Comparison of ENCODE assay signal across 8 mouse cellular contexts in genomic region chr3:89999830-90000229, GRCm38 (mm10). TPM values are rescaled to one million over a fixed set of nuclear protein-coding genes. Genes with fewer than 3 reads are reported as not detected.
DNase-seq lines count a peak whose midpoint lies in the region; ATAC-seq and TF ChIP-seq lines count a peak whose summit lies in the region.

No protein-coding gene starts in this region.

- H3K4me3 ChIP-seq in heart, postnatal 0 days (ENCODE audit: low read depth, low read length), result no peak overlapping the region
- no peak overlapping the region for H3K4me3 ChIP-seq in midbrain, embryonic 12.5 days
- no peak overlapping the region for H3K4me3 ChIP-seq in midbrain, embryonic 13.5 days (replicated peaks)
- H3K4me3 ChIP-seq in limb, embryonic 14.5 days (replicated peaks; ENCODE audit: low read length), result peak overlapping the region; percentile 79; the same call in 1 of the 2 replicates
- H3K4me3 ChIP-seq in stomach, embryonic 14.5 days (ENCODE audit: low read depth, low read length), result no peak overlapping the region

- H3K9me3 ChIP-seq in heart, postnatal 0 days (replicated peaks; ENCODE audit: control insufficient read depth, low read length), result no peaks in the 10 kb centered on the region
- H3K9me3 ChIP-seq in midbrain, embryonic 12.5 days, result no peaks in the 10 kb centered on the region
- no peaks in the 10 kb centered on the region for H3K9me3 ChIP-seq in midbrain, embryonic 13.5 days
- H3K9me3 ChIP-seq in limb, embryonic 14.5 days (ENCODE audit: control insufficient read depth, low read length), result no peaks in the 10 kb centered on the region
- no peaks in the 10 kb centered on the region for H3K9me3 ChIP-seq in stomach, embryonic 14.5 days (ENCODE audit: control insufficient read depth, low read depth, low read length)

- TF ChIP-seq CTCF in heart, postnatal 0 days (IDR thresholded peaks at IDR 0.05; ENCODE audit: low read depth), result no peak

- peaks cover 8% of the 10 kb centered on the region; the same call in 1 of the 2 replicates for H3K4me1 ChIP-seq in heart, postnatal 0 days (ENCODE audit: control insufficient read depth, insufficient read depth)
- H3K4me1 ChIP-seq in midbrain, embryonic 12.5 days, result peaks cover 18% of the 10 kb centered on the region
- H3K4me1 ChIP-seq in midbrain, embryonic 13.5 days (replicated peaks), result peaks cover 24% of the 10 kb centered on the region
- peaks cover 12% of the 10 kb centered on the region for H3K4me1 ChIP-seq in limb, embryonic 14.5 days (ENCODE audit: control insufficient read depth, insufficient read depth, low read length)
- H3K4me1 ChIP-seq in stomach, embryonic 14.5 days (ENCODE audit: control insufficient read depth, insufficient read depth, low read length), result no peaks in the 10 kb centered on the region; the same call in 1 of the 2 replicates

- no peaks in the 10 kb centered on the region for H3K27me3 ChIP-seq in heart, postnatal 0 days (ENCODE audit: control insufficient read depth, insufficient read depth, low read length)
- no peaks in the 10 kb centered on the region for H3K27me3 ChIP-seq in midbrain, embryonic 12.5 days
- H3K27me3 ChIP-seq in midbrain, embryonic 13.5 days, result no peaks in the 10 kb centered on the region
- H3K27me3 ChIP-seq in limb, embryonic 14.5 days (ENCODE audit: control insufficient read depth, insufficient read depth, low read length), result no peaks in the 10 kb centered on the region
- no peaks in the 10 kb centered on the region for H3K27me3 ChIP-seq in stomach, embryonic 14.5 days (ENCODE audit: control insufficient read depth, insufficient read depth, low read length)

- no peak for ATAC-seq in heart, postnatal 0 days (ENCODE audit: insufficient read depth, low read depth)
- ATAC-seq in midbrain, embryonic 12.5 days (ENCODE audit: low FRiP score, low read depth), result no peak
- no peak for ATAC-seq in midbrain, embryonic 13.5 days
- no peak for ATAC-seq in limb, embryonic 14.5 days (ENCODE audit: low FRiP score, low read depth)
- ATAC-seq in stomach, embryonic 14.5 days (ENCODE audit: insufficient number of reproducible peaks, insufficient read depth, low FRiP score, low read depth), result no peak

- H3K27ac ChIP-seq in heart, postnatal 0 days (ENCODE audit: low read depth), result peak overlapping the region; percentile 77; the same call in 1 of the 2 replicates
- no peak overlapping the region for H3K27ac ChIP-seq in midbrain, embryonic 12.5 days (replicated peaks)
- H3K27ac ChIP-seq in midbrain, embryonic 13.5 days, result no peak overlapping the region; the same call in 1 of the 2 replicates
- peak overlapping the region; percentile 94 for H3K27ac ChIP-seq in limb, embryonic 14.5 days (replicated peaks; ENCODE audit: low read depth, low read length)
- peak overlapping the region; percentile 4; the same call in 1 of the 2 replicates for H3K27ac ChIP-seq in stomach, embryonic 14.5 days (ENCODE audit: low read length)

- 86% methylated on average over 4 of the region's 4 CpGs for WGBS in heart, postnatal 0 days
- 85% methylated on average over 4 of the region's 4 CpGs for WGBS in midbrain, embryonic 12.5 days
- 88% methylated on average over 4 of the region's 4 CpGs for WGBS in midbrain, embryonic 13.5 days
- WGBS in limb, embryonic 14.5 days, result 74% methylated on average over 4 of the region's 4 CpGs
- 86% methylated on average over 4 of the region's 4 CpGs for WGBS in stomach, embryonic 14.5 days

- no peak for TF ChIP-seq EP300 in heart, postnatal 0 days (IDR thresholded peaks at IDR 0.05; ENCODE audit: low read depth)

- no peak for TF ChIP-seq POLR2A in limb, embryonic 14.5 days (IDR thresholded peaks at IDR 0.05; ENCODE audit: borderline replicate concordance, extremely low read depth, insufficient read depth, insufficient read length)

- H3K9ac ChIP-seq in heart, postnatal 0 days (replicated peaks; ENCODE audit: low read depth, low read length), result no peak overlapping the region
- H3K9ac ChIP-seq in midbrain, embryonic 12.5 days (replicated peaks), result 0 out of 2 replicates have a peak overlapping the region, but pooled peaks have one; percentile 77
- no peak overlapping the region for H3K9ac ChIP-seq in midbrain, embryonic 13.5 days (replicated peaks)
- peak overlapping the region; percentile 78; the same call in 1 of the 2 replicates for H3K9ac ChIP-seq in limb, embryonic 14.5 days (ENCODE audit: low read depth, low read length, severe bottlenecking)
- no peak overlapping the region for H3K9ac ChIP-seq in stomach, embryonic 14.5 days (replicated peaks; ENCODE audit: low read depth, low read length)

- no peak overlapping the region for H3K4me2 ChIP-seq in heart, postnatal 0 days (ENCODE audit: low read depth, low read length)
- no peak overlapping the region for H3K4me2 ChIP-seq in midbrain, embryonic 12.5 days (replicated peaks)
- no peak overlapping the region for H3K4me2 ChIP-seq in midbrain, embryonic 13.5 days (replicated peaks)
- H3K4me2 ChIP-seq in limb, embryonic 14.5 days (replicated peaks; ENCODE audit: low read depth, low read length, severe bottlenecking), result peak overlapping the region; percentile 58
- no peak overlapping the region for H3K4me2 ChIP-seq in stomach, embryonic 14.5 days (replicated peaks; ENCODE audit: low read depth, low read length)

- no peak for DNase-seq in heart, postnatal 0 days (ENCODE audit: low spot score)
- DNase-seq in heart, adult 18-20 months, result no peak
- no peak for DNase-seq in limb, embryonic 14.5 days (ENCODE audit: low spot score)
- no peak for DNase-seq in cerebellum, postnatal 4 days (ENCODE audit: low spot score in 2 of 2)
- no peak for DNase-seq in cerebellum, postnatal 25 days

- peaks cover 47% of the 10 kb centered on the region for H3K36me3 ChIP-seq in heart, postnatal 0 days (replicated peaks; ENCODE audit: control insufficient read depth, insufficient read depth, low read length)
- H3K36me3 ChIP-seq in midbrain, embryonic 12.5 days, result peaks cover 49% of the 10 kb centered on the region
- H3K36me3 ChIP-seq in midbrain, embryonic 13.5 days, result peaks cover 48% of the 10 kb centered on the region
- peaks cover 68% of the 10 kb centered on the region for H3K36me3 ChIP-seq in limb, embryonic 14.5 days (ENCODE audit: control insufficient read depth, insufficient read depth, low read length)
- peaks cover 42% of the 10 kb centered on the region for H3K36me3 ChIP-seq in stomach, embryonic 14.5 days (ENCODE audit: control insufficient read depth, insufficient read depth, low read length)

RNA-seq across cellular contexts. Expression of gene Hax1, which starts 1.2 kb away (rescaled TPM):
- 37.9 and 45.0 TPM in 2 replicates for total RNA-seq in heart, postnatal 0 days (2014; rRNA removed; ENCODE audit: low replicate concordance)
- polyA plus RNA-seq in heart, postnatal 0 days (2015; fragmentation: Nextera tagmentation; extraction: Ambion mirVana), result 64.2 and 70.3 TPM in 2 replicates
- 10 to 100 TPM; 46.1 to 48.5 TPM for total RNA-seq in heart, adult 18-20 months (2021)
- polyA plus RNA-seq in midbrain, embryonic 12.5 days (2016; fragmentation: Nextera tagmentation; extraction: Ambion mirVana), result 149 and 150 TPM in 2 replicates
- polyA plus RNA-seq in midbrain, embryonic 13.5 days (2015; fragmentation: Nextera tagmentation; extraction: Ambion mirVana), result 139 and 148 TPM in 2 replicates
- 110 and 121 TPM in 2 replicates for polyA plus RNA-seq in limb, embryonic 14.5 days (2012; rRNA removed)
- 135 and 139 TPM in 2 replicates for polyA plus RNA-seq in limb, embryonic 14.5 days (2014; fragmentation: Nextera tagmentation; extraction: Ambion mirVana)
- polyA plus RNA-seq in stomach, embryonic 14.5 days (2014; fragmentation: Nextera tagmentation; extraction: Ambion mirVana), result 122 and 123 TPM in 2 replicates

RNA-seq across cellular contexts. Expression of gene Atp8b2, which starts 36.5 kb away (rescaled TPM):
- total RNA-seq in heart, postnatal 0 days (2014; rRNA removed; ENCODE audit: low replicate concordance), result 38.9 and 52.4 TPM in 2 replicates
- 4.5 and 5.2 TPM in 2 replicates for polyA plus RNA-seq in heart, postnatal 0 days (2015; fragmentation: Nextera tagmentation; extraction: Ambion mirVana)
- 10 to 100 TPM; 14.7 to 14.9 TPM for total RNA-seq in heart, adult 18-20 months (2021)
- polyA plus RNA-seq in midbrain, embryonic 12.5 days (2016; fragmentation: Nextera tagmentation; extraction: Ambion mirVana), result 16.5 and 17.3 TPM in 2 replicates
- polyA plus RNA-seq in midbrain, embryonic 13.5 days (2015; fragmentation: Nextera tagmentation; extraction: Ambion mirVana), result 11.7 and 12.6 TPM in 2 replicates
- 88.4 and 110 TPM in 2 replicates for polyA plus RNA-seq in limb, embryonic 14.5 days (2012; rRNA removed)
- 20.5 and 24.6 TPM in 2 replicates for polyA plus RNA-seq in limb, embryonic 14.5 days (2014; fragmentation: Nextera tagmentation; extraction: Ambion mirVana)
- 19.0 and 21.0 TPM in 2 replicates for polyA plus RNA-seq in stomach, embryonic 14.5 days (2014; fragmentation: Nextera tagmentation; extraction: Ambion mirVana)

RNA-seq across cellular contexts. Expression of gene 4933434E20Rik, which starts 51.6 kb away (rescaled TPM):
- total RNA-seq in heart, postnatal 0 days (2014; rRNA removed; ENCODE audit: low replicate concordance), result 111 and 183 TPM in 2 replicates
- polyA plus RNA-seq in heart, postnatal 0 days (2015; fragmentation: Nextera tagmentation; extraction: Ambion mirVana), result 151 and 165 TPM in 2 replicates
- total RNA-seq in heart, adult 18-20 months (2021), result 10 to 100 TPM; 92.4 to 97.6 TPM
- polyA plus RNA-seq in midbrain, embryonic 12.5 days (2016; fragmentation: Nextera tagmentation; extraction: Ambion mirVana), result 185 and 204 TPM in 2 replicates
- 241 and 251 TPM in 2 replicates for polyA plus RNA-seq in midbrain, embryonic 13.5 days (2015; fragmentation: Nextera tagmentation; extraction: Ambion mirVana)
- polyA plus RNA-seq in limb, embryonic 14.5 days (2012; rRNA removed), result 62.2 and 69.4 TPM in 2 replicates
- polyA plus RNA-seq in limb, embryonic 14.5 days (2014; fragmentation: Nextera tagmentation; extraction: Ambion mirVana), result 133 and 139 TPM in 2 replicates
- polyA plus RNA-seq in stomach, embryonic 14.5 days (2014; fragmentation: Nextera tagmentation; extraction: Ambion mirVana), result 157 and 162 TPM in 2 replicates

RNA-seq across cellular contexts. Expression of gene Ubap2l, which starts 52.6 kb away (rescaled TPM):
- total RNA-seq in heart, postnatal 0 days (2014; rRNA removed; ENCODE audit: low replicate concordance), result 64.2 and 69.7 TPM in 2 replicates
- 88.9 and 92.0 TPM in 2 replicates for polyA plus RNA-seq in heart, postnatal 0 days (2015; fragmentation: Nextera tagmentation; extraction: Ambion mirVana)
- total RNA-seq in heart, adult 18-20 months (2021), result 100 to 1,000 TPM in 1 of 2 experiments, 10 to 100 TPM in 1; 83.7 to 107 TPM
- 207 and 222 TPM in 2 replicates for polyA plus RNA-seq in midbrain, embryonic 12.5 days (2016; fragmentation: Nextera tagmentation; extraction: Ambion mirVana)
- 169 and 170 TPM in 2 replicates for polyA plus RNA-seq in midbrain, embryonic 13.5 days (2015; fragmentation: Nextera tagmentation; extraction: Ambion mirVana)
- polyA plus RNA-seq in limb, embryonic 14.5 days (2012; rRNA removed), result 205 and 239 TPM in 2 replicates
- 214 and 235 TPM in 2 replicates for polyA plus RNA-seq in limb, embryonic 14.5 days (2014; fragmentation: Nextera tagmentation; extraction: Ambion mirVana)
- 242 and 258 TPM in 2 replicates for polyA plus RNA-seq in stomach, embryonic 14.5 days (2014; fragmentation: Nextera tagmentation; extraction: Ambion mirVana)

Comparison
In these comparisons a context has a peak if more than half of its experiments do, and no peak if none do; other contexts are left out.
1. H3K9ac ChIP-seq: peak in midbrain, embryonic 12.5 days (single experiment) and limb, embryonic 14.5 days (single experiment); none in heart, postnatal 0 days (single experiment), midbrain, embryonic 13.5 days (single experiment) and stomach, embryonic 14.5 days (single experiment).
2. H3K27ac ChIP-seq: peak in heart, postnatal 0 days (single experiment), limb, embryonic 14.5 days (single experiment) and stomach, embryonic 14.5 days (single experiment); none in midbrain, embryonic 12.5 days (single experiment) and midbrain, embryonic 13.5 days (single experiment).